Mouse (Mus musculus) CH12.LX (cell line): ENCODE data around the gene Psme1. TPM values are rescaled to one million over a fixed set of nuclear protein-coding genes. Genes with fewer than 3 reads are reported as not detected.

Source experiments
- DNase-seq: peaks from one replicate; pipeline ENCODE4 v3.0.0-alpha.2; 2013; ENCODE audit errors: extremely low read depth
- H3K27ac ChIP-seq: 2 replicates; pipeline ENCODE4 v1.5.1; 2012; ENCODE audit warnings: low read depth, mild to moderate bottlenecking, control low read depth, moderate library complexity; ENCODE audit not compliant: insufficient read depth
- H3K27me3 ChIP-seq: replicated peaks from 2 replicates; pipeline ENCODE3; 2012; ENCODE audit warnings: inconsistent platforms
- H3K36me3 ChIP-seq, 2 experiments: replicated peaks in 1 of 2; 2 replicates each; pipeline versions ENCODE3 to v1.6.1; 2012; ENCODE audit warnings: inconsistent platforms in 1 of 2, low read length in 1 of 2, mild to moderate bottlenecking in 1 of 2, mixed read lengths in 1 of 2, moderate library complexity in 1 of 2; ENCODE audit not compliant: control insufficient read depth in 1 of 2, insufficient read depth in 1 of 2
- H3K4me1 ChIP-seq, 2 experiments: 2 replicates each; pipeline ENCODE4 v1.6.1; 2012; ENCODE audit warnings: inconsistent platforms in 1 of 2, moderate library complexity in 1 of 2; ENCODE audit not compliant: insufficient read depth in 2 of 2, control insufficient read depth in 1 of 2
- H3K4me2 ChIP-seq: 2 replicates; pipeline ENCODE4 v1.6.1; 2012; ENCODE audit warnings: low read depth, mild to moderate bottlenecking, control low read depth; ENCODE audit not compliant: poor library complexity, insufficient read depth, severe bottlenecking
- H3K4me3 ChIP-seq, 3 experiments: fragments of 150-350 bp in 1 of 3; sonication (generic) in 1 of 3; replicated peaks in 1 of 3; 2 replicates each; pipeline versions ENCODE3 to v1.5.1; 2011 to 2012; ENCODE audit warnings: low read depth in 2 of 3, low read length in 2 of 3, mild to moderate bottlenecking in 2 of 3, moderate library complexity in 2 of 3, control low read depth in 1 of 3, improper control_type of control experiment in 1 of 3, inconsistent platforms in 1 of 3, mixed read lengths in 1 of 3; ENCODE audit not compliant: poor library complexity in 1 of 3
- H3K79me2 ChIP-seq: replicated peaks from 2 replicates; pipeline ENCODE4 v1.6.1; 2012; ENCODE audit warnings: mild to moderate bottlenecking, moderate library complexity; ENCODE audit not compliant: control insufficient read depth, poor library complexity, insufficient read depth, severe bottlenecking; ENCODE audit errors: extremely low read depth
- H3K9ac ChIP-seq: 2 replicates; pipeline ENCODE4 v1.6.1; 2012; ENCODE audit warnings: low read depth, mild to moderate bottlenecking, control low read depth, moderate library complexity; ENCODE audit not compliant: insufficient read depth
- H3K9me3 ChIP-seq: replicated peaks from 2 replicates; pipeline ENCODE3; 2012; ENCODE audit warnings: low read length, inconsistent platforms, mixed read lengths
- CHD1 ChIP-seq: IDR thresholded peaks from 2 replicates; pipeline ENCODE4 v1.6.1; 2012; ENCODE audit warnings: low read depth, low read length, improper control_type of control experiment, inconsistent platforms
- CHD2 ChIP-seq: IDR thresholded peaks from 2 replicates; pipeline ENCODE4 v1.6.1; 2011; ENCODE audit warnings: low read length, improper control_type of control experiment
- CTCF ChIP-seq, 2 experiments: IDR thresholded peaks in 1 of 2; conservative IDR thresholded peaks in 1 of 2; 2 replicates each; pipeline ENCODE4 v1.5.1; 2011 to 2012; ENCODE audit warnings: low read depth in 2 of 2, low read length in 2 of 2, improper control_type of control experiment in 1 of 2, inconsistent platforms in 1 of 2, mild to moderate bottlenecking in 1 of 2, moderate library complexity in 1 of 2
- E2F4 ChIP-seq: IDR thresholded peaks from 2 replicates; pipeline ENCODE4 v1.6.1; 2011; ENCODE audit warnings: low read depth, low read length, improper control_type of control experiment; ENCODE audit not compliant: insufficient replicate concordance
- GABPA ChIP-seq: IDR thresholded peaks from 2 replicates; pipeline ENCODE4 v1.6.1; 2012; ENCODE audit warnings: low read depth, low read length, improper control_type of control experiment, inconsistent platforms; ENCODE audit not compliant: insufficient replicate concordance
- HCFC1 ChIP-seq: IDR thresholded peaks from 2 replicates; pipeline ENCODE4 v1.6.1; 2012; ENCODE audit warnings: low read depth, mild to moderate bottlenecking, inconsistent platforms, low read length, improper control_type of control experiment
- IRF4 ChIP-seq: IDR thresholded peaks from 2 replicates; pipeline ENCODE4 v1.6.1; 2014; ENCODE audit warnings: low read depth, mild to moderate bottlenecking, inconsistent platforms, low read length, improper control_type of control experiment
- JUND ChIP-seq: conservative IDR thresholded peaks from 2 replicates; pipeline ENCODE4 v1.6.1; 2011; ENCODE audit warnings: low read depth, low read length, improper control_type of control experiment
- KAT2A ChIP-seq: IDR thresholded peaks from 2 replicates; pipeline ENCODE4 v1.6.1; 2012; ENCODE audit warnings: low read length, improper control_type of control experiment, inconsistent platforms; ENCODE audit not compliant: insufficient replicate concordance
- MAFK ChIP-seq: IDR thresholded peaks from 2 replicates; pipeline ENCODE4 v1.6.1; 2011; ENCODE audit warnings: low read length, improper control_type of control experiment; ENCODE audit not compliant: insufficient replicate concordance
- MAX ChIP-seq: IDR thresholded peaks from 2 replicates; pipeline ENCODE4 v1.6.1; 2011; ENCODE audit warnings: low read length, improper control_type of control experiment
- MAZ ChIP-seq: IDR thresholded peaks from 2 replicates; pipeline ENCODE4 v1.6.1; 2012; ENCODE audit warnings: low read depth, mild to moderate bottlenecking, inconsistent platforms, low read length, improper control_type of control experiment, moderate library complexity
- MEF2A ChIP-seq: IDR thresholded peaks from 2 replicates; pipeline ENCODE4 v1.6.1; 2014; ENCODE audit warnings: low read depth, mild to moderate bottlenecking, inconsistent platforms, low read length, improper control_type of control experiment, borderline replicate concordance
- MXI1 ChIP-seq: IDR thresholded peaks from 2 replicates; pipeline ENCODE4 v1.6.1; 2011; ENCODE audit warnings: mild to moderate bottlenecking, low read depth, low read length, improper control_type of control experiment
- MYC ChIP-seq: IDR thresholded peaks from 2 replicates; pipeline ENCODE4 v1.6.1; 2011; ENCODE audit warnings: low read depth, mild to moderate bottlenecking, improper control_type of control experiment, low read length
- NRF1 ChIP-seq: IDR thresholded peaks from 2 replicates; pipeline ENCODE4 v1.6.1; 2014; ENCODE audit warnings: low read depth, mild to moderate bottlenecking, inconsistent platforms, low read length, improper control_type of control experiment, moderate library complexity
- POLR2A ChIP-seq: IDR thresholded peaks from 2 replicates; pipeline ENCODE4 v1.6.1; 2011; ENCODE audit warnings: low read depth, mild to moderate bottlenecking, improper control_type of control experiment, low read length
- RAD21 ChIP-seq: IDR thresholded peaks from 2 replicates; pipeline ENCODE4 v1.6.1; 2011; ENCODE audit warnings: low read depth, mild to moderate bottlenecking, low read length, improper control_type of control experiment, moderate library complexity
- RCOR1 ChIP-seq: conservative IDR thresholded peaks from 2 replicates; pipeline ENCODE4 v1.6.1; 2012; ENCODE audit warnings: low read depth, mild to moderate bottlenecking, inconsistent platforms, low read length, improper control_type of control experiment
- SMC3 ChIP-seq: IDR thresholded peaks from 2 replicates; pipeline ENCODE4 v1.6.1; 2011; ENCODE audit warnings: low read depth, low read length, improper control_type of control experiment
- TBP ChIP-seq: conservative IDR thresholded peaks from 2 replicates; pipeline ENCODE4 v1.6.1; 2011; ENCODE audit warnings: low read depth, low read length, improper control_type of control experiment
- TCF12 ChIP-seq: IDR thresholded peaks from 2 replicates; pipeline ENCODE4 v1.6.1; 2014; ENCODE audit warnings: low read depth, mild to moderate bottlenecking, inconsistent platforms, low read length, improper control_type of control experiment
- UBTF ChIP-seq: IDR thresholded peaks from 2 replicates; pipeline ENCODE4 v1.6.1; 2012; ENCODE audit warnings: low read depth, mild to moderate bottlenecking, inconsistent platforms, low read length, improper control_type of control experiment, moderate library complexity
- USF1 ChIP-seq: IDR thresholded peaks from 2 replicates; pipeline ENCODE4 v1.6.1; 2014; ENCODE audit warnings: low read depth, mild to moderate bottlenecking, inconsistent platforms, low read length, improper control_type of control experiment
- USF2 ChIP-seq: conservative IDR thresholded peaks from 2 replicates; pipeline ENCODE4 v1.6.1; 2011; ENCODE audit warnings: low read depth, low read length, improper control_type of control experiment
- ZC3H11A ChIP-seq: IDR thresholded peaks from 2 replicates; pipeline ENCODE4 v1.6.1; 2012; ENCODE audit warnings: low read depth, mild to moderate bottlenecking, inconsistent platforms, low read length, improper control_type of control experiment
- ZKSCAN1 ChIP-seq: IDR thresholded peaks from 2 replicates; pipeline ENCODE4 v1.6.1; 2012; ENCODE audit warnings: low read depth, inconsistent platforms, low read length, improper control_type of control experiment, borderline replicate concordance
- ZMIZ1 ChIP-seq: IDR thresholded peaks from 2 replicates; pipeline ENCODE4 v1.6.1; 2012; ENCODE audit warnings: low read depth, mild to moderate bottlenecking, inconsistent platforms, low read length, improper control_type of control experiment
- dilution Hi-C: fragments of 300-500 bp; cut with MboI; formaldehyde crosslinking; loops from 2 replicates; pipeline ENCODE4 v1.14.3; 2020; ENCODE audit warnings: low sequenced_read_pairs; ENCODE audit not compliant: extremely low pct_unique_long_range_greater_than_20kb, extremely low pct_ligation_motif_present
- in situ Hi-C: fragments of 300-500 bp; cut with MboI; formaldehyde crosslinking; loops from 3 replicates; pipeline ENCODE4 v1.14.3; 2019; ENCODE audit warnings: low sequenced_read_pairs, low pct_ligation_motif_present, low pct_unique_long_range_greater_than_20kb, mixed read lengths
- polyA plus RNA-seq: library from polyadenylated mRNA; unstranded; fragments of >175 nt; gene quantifications from 2 replicates; pipeline ENCODE4 v1.2.1, GENCODE M21; 2012; ENCODE audit warnings: low read depth; ENCODE audit not compliant: insufficient read length
- total RNA-seq, 2 experiments: library from RNA; depleted of rRNA; stranded (reverse); fragments of 300-350 nt in 1 of 2; fragments of >200 nt in 1 of 2; gene quantifications; 2 replicates each; pipeline ENCODE4 v1.2.3; 2012 to 2014

The Psme1 gene
- total and polyA plus RNA-seq, 3 experiments: 335 to 740 (median 377) TPM

- H3K4me3 ChIP-seq: no peak overlapping the region
- dilution Hi-C loops: no loop called here
Observed at GRCm38 (mm10) chr14:55536116-55536745, 41.7 kb upstream of the Psme1 start.

DNA sequence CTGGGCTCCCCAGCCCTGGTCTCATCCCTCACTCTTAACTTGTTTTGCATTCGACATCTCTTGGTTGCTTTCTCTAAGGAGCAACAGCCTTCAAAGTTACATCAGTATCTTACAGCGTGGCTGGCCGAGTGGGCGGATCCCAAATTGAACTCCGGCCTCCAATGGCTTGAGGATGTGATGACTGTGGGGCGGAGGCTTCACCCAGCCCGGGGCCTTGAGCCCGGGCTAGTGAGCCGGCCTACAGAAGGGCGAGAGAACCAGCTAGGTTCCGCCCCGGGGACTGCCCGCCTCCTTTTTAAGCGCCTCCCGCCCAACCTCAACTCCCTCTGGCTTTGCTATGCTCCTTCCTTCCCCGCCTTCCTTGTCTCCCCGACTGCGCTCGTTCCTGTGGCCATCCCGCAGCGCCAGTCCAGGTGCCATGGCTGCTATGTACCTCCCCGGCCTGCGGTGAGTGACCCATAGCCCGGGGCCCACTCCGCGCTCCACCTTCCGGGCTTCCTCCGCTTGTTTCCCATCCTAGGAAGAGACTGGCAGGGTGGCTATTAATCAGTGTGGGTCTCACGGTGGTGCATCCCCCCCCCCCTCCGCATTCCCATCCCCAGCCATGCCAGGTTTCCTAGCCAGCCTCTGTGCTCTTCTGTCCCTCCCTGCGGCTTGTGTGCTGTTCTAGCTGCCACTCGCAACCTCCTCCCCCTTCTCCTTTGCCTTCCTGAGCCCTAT is 37.7 kb upstream of the Psme1 start, which contains the start of gene Pck2:
Gene Pck2, plus strand, starts transcription at position 200 of the 720 bp plus-strand sequence.
- peaks cover 35 to 39% of the 10 kb centered on the region in 2 experiments for H3K36me3 ChIP-seq
- in situ Hi-C loops (no loop called here), dilution Hi-C loops (no loop called here)
- peak; percentile 98 for DNase-seq
- no peaks in the 10 kb centered on the region for H3K27me3 ChIP-seq
- H3K4me3 ChIP-seq: peak within 1 kb of the TSS; percentile 83 to 93 (median 87)
- H3K9me3 ChIP-seq: no peaks in the 10 kb centered on the region
- H3K79me2 ChIP-seq: peaks cover 22% of the 10 kb centered on the region
- H3K4me1 ChIP-seq: peaks cover 15 to 44% of the 10 kb centered on the region in 2 experiments
- peak within 1 kb of the TSS; percentile 77 for H3K27ac ChIP-seq
- H3K9ac ChIP-seq: peak within 1 kb of the TSS; percentile 97
- H3K4me2 ChIP-seq: peak within 1 kb of the TSS; percentile 92
- TF ChIP-seq CHD1: peak; percentile 51; the same call in 1 of the 2 replicates
- no peak for TF ChIP-seq GABPA
- TF ChIP-seq CTCF (conservative IDR thresholded peaks at IDR 0.05 in 1 of 2, IDR thresholded peaks at IDR 0.05 in 1 of 2; ENCODE audit: low read depth in 2 of 2, low read length in 2 of 2): no peak
- TF ChIP-seq ZMIZ1: peak; percentile 81
- peak; percentile 85 for TF ChIP-seq POLR2A
- no peak; the same call in none of the 2 replicates for TF ChIP-seq MEF2A
- peak; percentile 59; the same call in 1 of the 2 replicates for TF ChIP-seq HCFC1
- TF ChIP-seq RAD21: no peak
- 0 out of 2 replicates have a peak, but pooled peaks have one; percentile 8 for TF ChIP-seq CHD2
- 0 out of 2 replicates have a peak, but pooled peaks have one; percentile 38 for TF ChIP-seq RCOR1
- TF ChIP-seq USF2: no peak
- TF ChIP-seq UBTF: no peak
- 0 out of 2 replicates have a peak, but pooled peaks have one; percentile 60 for TF ChIP-seq KAT2A
- peak; percentile 78; the same call in 1 of the 2 replicates for TF ChIP-seq MAZ
- TF ChIP-seq JUND: 0 out of 2 replicates have a peak, but pooled peaks have one; percentile 36
- peak; percentile 99 for TF ChIP-seq MYC
- peak; percentile 37; the same call in 1 of the 2 replicates for TF ChIP-seq MXI1
- TF ChIP-seq NRF1: peak; percentile 43; the same call in 1 of the 2 replicates
- no peak for TF ChIP-seq MAFK
- TF ChIP-seq USF1: no peak
- 0 out of 2 replicates have a peak, but pooled peaks have one; percentile 46 for TF ChIP-seq E2F4
- TF ChIP-seq TBP: peak; percentile 91
- peak; percentile 95 for TF ChIP-seq MAX
- TF ChIP-seq ZKSCAN1: no peak

More at GRCm38 (mm10) chr14:55536116-55536745, 41.7 kb upstream of the Psme1 start:
- peaks cover 0 to 2% of the 10 kb centered on the region in 2 experiments for H3K36me3 ChIP-seq
- H3K27ac ChIP-seq: no peak overlapping the region
- TF ChIP-seq MEF2A (0 out of 2 replicates have a peak, but pooled peaks have one; percentile 28), TCF12 (0 out of 2 replicates have a peak, but pooled peaks have one; percentile 13), ZC3H11A (no peak), USF2 (no peak), MAZ (no peak), RAD21 (peak; percentile 55), CTCF (conservative IDR thresholded peaks at IDR 0.05 in 1 of 2, IDR thresholded peaks at IDR 0.05 in 1 of 2; ENCODE audit: low read depth in 2 of 2, low read length in 2 of 2) (peak; percentile 64 to 82), MAFK (no peak), IRF4 (0 out of 2 replicates have a peak, but pooled peaks have one; percentile 13), SMC3 (peak; percentile 77), JUND (no peak)
- no peak overlapping the region for H3K4me2 ChIP-seq
- in situ Hi-C loops: loop anchor here (5.0 to 10.0 kb wide), 2 partner anchors 34 to 261 kb away; no protein-coding TSS in a partner anchor
- peaks cover 9% of the 10 kb centered on the region for H3K79me2 ChIP-seq
- no peaks in the 10 kb centered on the region for H3K27me3 ChIP-seq
- H3K4me1 ChIP-seq: peaks cover 12 to 15% of the 10 kb centered on the region in 2 experiments
- H3K9ac ChIP-seq: no peak overlapping the region
- no peaks in the 10 kb centered on the region for H3K9me3 ChIP-seq
- no peak for DNase-seq
